Mouse (Mus musculus) urinary bladder, adult 18-20 months (tissue): ENCODE measurements around the gene Lce1d.

ENCODE experiments used
- DNase-seq, 2 experiments: peaks; one replicate each; pipeline ENCODE4 v3.0.0; 2022; ENCODE audit warnings: low spot score in 2 of 2, mixed read lengths in 2 of 2

Lce1d gene

GRCm38 (mm10) chr3:92687110-92687509 is at the start of gene Lce1d:
Gene Lce1d (minus strand): TSS chr3:92687210.
- no peak for DNase-seq

GRCm38 (mm10) chr3:92722631-92723030 is 35.6 kb upstream of the Lce1d start:
- no peak for DNase-seq

- no peak for DNase-seq
Observed at GRCm38 (mm10) chr3:92720250-92720649, 33.2 kb upstream of the Lce1d start, which contains the start of gene Lce1f. Gene Lce1f (minus strand): TSS chr3:92720350.

- DNase-seq, result no peak
Observed at GRCm38 (mm10) chr3:92715122-92715521, 28.1 kb upstream of the Lce1d start.

GRCm38 (mm10) chr3:92708974-92709373 is 22.0 kb upstream of the Lce1d start, which contains the start of gene Lce1e:
Gene Lce1e (minus strand): TSS chr3:92709074.
- DNase-seq, result no peak

GRCm38 (mm10) chr3:92694613-92695012 is 7.6 kb upstream of the Lce1d start:
- no peak for DNase-seq

GRCm38 (mm10) chr3:92691688-92692087 is 4.7 kb upstream of the Lce1d start:
- DNase-seq, result no peak

- DNase-seq, result peak in 1 of 2 experiments; percentile 9
Observed at GRCm38 (mm10) chr3:92689154-92689553, 2.1 kb upstream of the Lce1d start.

GRCm38 (mm10) chr3:92678947-92679346 is 8.1 kb downstream of the Lce1d start, which contains the start of gene Lce1c:
Gene Lce1c (plus strand): TSS chr3:92679247.
- no peak for DNase-seq

GRCm38 (mm10) chr3:92670215-92670614 is 16.8 kb downstream of the Lce1d start, which contains the start of gene Lce1a2:
Gene Lce1a2 (minus strand): TSS chr3:92670315.
- no peak for DNase-seq

- DNase-seq, result no peak
Observed at GRCm38 (mm10) chr3:92656826-92657225, 30.2 kb downstream of the Lce1d start, which contains the start of gene Lce1b. Gene Lce1b (minus strand): TSS chr3:92656926.

- no peak for DNase-seq
Observed at GRCm38 (mm10) chr3:92648207-92648606, 38.8 kb downstream of the Lce1d start, which contains the start of gene Lce1a1. Gene Lce1a1 (minus strand): TSS chr3:92648307.

- DNase-seq, result no peak
Observed at GRCm38 (mm10) chr3:92639854-92640253, 47.2 kb downstream of the Lce1d start.

- no peak for DNase-seq
Observed at GRCm38 (mm10) chr3:92638653-92638991, 48.4 kb downstream of the Lce1d start.

GRCm38 (mm10) chr3:92637745-92638652 is 49.0 kb downstream of the Lce1d start:
- DNase-seq, result no peak
